Mouse (Mus musculus) regulatory T cell (primary cell): Measurements from ENCODE around the gene Acta2.

Source experiments
- in situ Hi-C: fragments of 300-600 bp; cut with MboI, MseI; formaldehyde crosslinking; loops from one replicate; pipeline ENCODE4 v1.15.1; 2025; ENCODE audit warnings: high pct_unique_total_duplicates

Acta2 gene

DNA sequence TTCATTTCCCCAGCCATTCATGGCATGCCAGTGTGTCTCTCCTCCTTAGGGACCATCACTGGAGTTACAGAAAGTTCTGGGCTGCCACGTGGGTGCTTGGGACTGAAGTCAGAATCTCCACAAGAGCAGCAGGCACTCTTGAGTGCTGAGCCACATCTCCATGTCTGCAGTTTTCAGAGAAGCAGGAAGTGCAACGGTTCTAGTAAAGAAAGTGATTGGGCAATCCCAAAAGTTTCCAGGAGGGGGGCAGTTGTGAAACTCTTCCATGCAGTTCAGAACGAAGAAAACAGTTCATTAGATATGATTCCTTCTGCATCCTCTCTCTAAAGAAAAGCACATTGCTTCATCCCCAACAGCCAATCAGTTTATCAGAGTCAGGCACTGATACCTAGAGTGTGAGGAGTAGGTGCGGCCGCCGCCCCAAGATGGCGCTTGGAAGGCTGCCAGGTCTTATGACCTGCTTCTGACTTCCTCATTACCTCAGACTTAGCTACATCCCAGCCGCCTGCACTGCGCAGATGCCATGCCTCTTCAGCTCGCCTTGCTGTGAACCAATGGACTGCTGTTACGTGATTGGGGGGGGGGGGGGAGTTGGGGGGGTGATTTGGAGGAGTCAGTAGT lies 14.8 kb upstream of the Acta2 start:
- in situ Hi-C loops = no loop called here

GRCm38 (mm10) chr19:34268991-34269390 lies 13.6 kb upstream of the Acta2 start:
- in situ Hi-C loops = no loop called here

DNA sequence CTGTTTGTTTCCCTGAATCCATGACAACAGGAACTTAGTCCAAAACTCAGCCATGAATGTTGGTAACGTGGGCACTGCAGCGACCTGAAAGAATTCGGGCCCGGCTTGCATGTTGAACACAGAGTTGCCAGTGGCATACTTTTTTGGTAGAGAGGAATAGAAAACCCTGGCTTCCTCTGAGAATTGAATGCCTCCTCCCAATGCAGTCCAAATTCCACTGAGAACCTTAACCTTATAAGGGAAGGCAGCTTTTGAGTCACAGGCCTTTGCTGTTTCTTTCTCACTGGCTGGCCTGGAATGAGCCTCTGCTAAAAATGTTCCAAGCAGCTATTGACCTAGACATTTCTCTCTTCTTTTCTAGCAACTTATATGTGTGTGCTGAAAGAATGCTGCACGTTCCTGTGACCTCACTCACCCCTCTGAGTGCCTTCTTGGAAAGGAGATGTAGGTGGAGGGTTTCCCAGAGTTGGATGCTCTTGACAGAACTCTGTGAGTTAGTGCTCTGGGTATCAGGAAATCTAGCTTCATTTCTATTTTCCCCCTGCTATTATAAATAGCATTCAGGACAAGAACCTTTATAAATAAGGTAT lies 10.3 kb upstream of the Acta2 start:
- in situ Hi-C loops = no loop called here

GRCm38 (mm10) chr19:34262273-34262974 lies 7.0 kb upstream of the Acta2 start:
- in situ Hi-C loops = no loop called here

DNA sequence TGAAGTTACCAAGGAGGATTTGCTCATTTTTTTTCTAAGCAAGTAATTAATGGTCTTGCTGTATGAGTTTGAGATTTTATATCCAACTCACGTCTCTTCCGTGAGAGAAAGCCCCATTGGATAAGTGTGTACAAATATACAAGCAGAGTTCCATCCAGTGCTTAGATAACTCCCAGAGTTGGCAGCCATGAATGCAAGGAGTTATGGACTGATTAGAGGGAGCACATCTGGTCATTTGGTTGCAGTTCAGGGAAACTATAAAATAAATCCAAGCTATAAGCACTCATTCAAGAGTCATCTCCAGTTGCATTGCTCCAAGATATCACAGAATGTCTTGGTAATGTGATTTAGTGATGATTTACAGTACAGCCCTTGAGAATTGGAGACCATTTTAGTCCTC lies 1.5 kb upstream of the Acta2 start:
- in situ Hi-C loops = no loop called here

GRCm38 (mm10) chr19:34256149-34256548 lies 759 bp upstream of the Acta2 start:
- in situ Hi-C loops = no loop called here

DNA sequence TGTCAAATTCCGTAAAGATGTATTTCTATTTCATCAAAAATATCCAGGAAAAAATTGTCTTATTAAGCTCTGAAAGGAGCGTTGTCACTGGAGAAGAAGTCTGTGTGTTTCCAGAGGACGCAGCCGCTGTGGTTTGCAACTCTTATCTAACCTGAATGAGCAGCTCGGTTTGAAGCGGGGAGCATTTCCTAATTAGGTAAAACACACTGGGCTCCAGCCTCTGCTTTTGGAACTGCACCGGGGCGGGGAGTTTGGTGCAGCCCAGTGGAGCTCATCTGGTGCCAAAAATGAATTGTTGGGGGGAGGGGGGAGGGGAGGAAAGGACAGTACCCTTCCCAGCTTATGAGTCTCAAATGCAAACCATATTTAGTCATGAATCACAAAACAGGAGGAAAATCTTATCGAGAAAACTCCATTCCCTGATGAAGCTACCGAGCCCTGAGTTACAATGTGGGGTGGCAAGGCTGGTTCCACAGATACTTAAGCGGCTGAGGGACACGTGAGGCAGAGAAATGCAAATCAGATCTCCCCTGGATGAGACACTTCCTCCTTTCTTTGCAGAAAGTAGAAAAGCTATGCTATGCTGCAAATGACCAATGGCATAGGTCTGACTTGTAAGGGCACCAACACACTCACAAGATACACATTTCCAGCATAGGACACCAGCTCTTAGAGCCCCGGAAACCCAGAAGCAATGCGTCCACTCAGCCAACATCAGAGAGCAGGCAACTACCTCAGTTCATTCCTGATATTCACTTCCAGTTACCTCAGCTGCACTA lies 1.1 kb downstream of the Acta2 start:
- in situ Hi-C loops = no loop called here

DNA sequence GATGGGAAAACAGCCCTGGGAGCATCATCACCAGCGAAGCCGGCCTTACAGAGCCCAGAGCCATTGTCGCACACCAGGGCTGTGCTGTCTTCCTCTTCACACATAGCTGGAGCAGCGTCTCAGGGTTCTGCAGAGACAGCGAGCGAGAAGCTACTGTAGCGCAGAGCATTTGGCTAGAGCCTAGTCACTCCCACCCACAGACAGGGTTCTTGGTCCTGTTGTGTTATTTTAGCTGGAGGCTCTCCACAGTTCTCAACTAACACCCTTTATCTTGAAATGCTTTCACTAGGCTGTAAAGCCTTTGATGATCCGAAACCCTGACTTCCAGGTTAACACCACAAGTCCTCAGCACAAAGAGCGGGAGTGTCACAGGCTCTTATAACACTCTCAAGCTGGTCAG lies 2.9 kb downstream of the Acta2 start:
- in situ Hi-C loops = no loop called here

- in situ Hi-C loops = no loop called here
Measured at GRCm38 (mm10) chr19:34251900-34252299, 3.5 kb downstream of the Acta2 start.

DNA sequence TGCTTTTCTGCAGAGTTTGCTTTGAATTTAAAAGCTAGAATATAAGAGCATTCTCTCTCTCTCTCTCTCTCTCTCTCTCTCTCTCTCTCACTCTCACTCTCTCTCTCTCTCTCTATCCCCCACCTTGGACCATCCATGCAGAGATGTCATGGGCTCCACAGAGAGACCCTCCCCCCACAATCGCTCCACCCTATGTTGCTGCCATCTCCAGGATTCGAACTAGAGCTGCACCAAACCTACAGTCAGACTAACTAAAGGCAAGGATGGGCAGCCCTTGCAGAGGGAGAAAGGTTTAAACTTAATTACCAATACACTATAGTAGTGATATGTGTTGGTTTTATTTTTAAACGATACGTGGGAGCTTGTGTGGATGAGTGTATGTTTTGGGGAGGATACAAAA lies 4.8 kb downstream of the Acta2 start:
- in situ Hi-C loops = no loop called here

DNA sequence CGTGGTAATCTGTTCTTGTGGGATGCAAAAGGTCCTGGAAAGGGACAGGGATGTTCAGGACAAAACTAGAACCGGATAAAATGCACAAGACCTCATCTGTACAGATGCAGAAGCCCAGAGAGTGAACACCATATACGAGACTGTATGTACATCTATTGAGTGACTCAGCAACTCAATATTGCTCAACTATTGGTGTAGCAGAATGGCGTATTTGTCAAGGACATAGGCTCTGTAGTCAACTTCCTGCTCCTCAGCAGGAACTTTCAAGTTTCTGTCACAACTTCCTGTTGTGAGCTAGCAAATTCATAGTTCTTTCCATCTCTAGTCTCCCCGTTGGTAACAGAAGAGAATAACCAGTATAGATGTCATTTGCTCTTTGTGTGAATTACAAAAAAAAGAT lies 6.8 kb downstream of the Acta2 start:
- in situ Hi-C loops = loop anchor here (5.0 kb wide), 1 partner anchor 84 kb away; no protein-coding TSS in a partner anchor

GRCm38 (mm10) chr19:34244056-34244455 lies 11.3 kb downstream of the Acta2 start:
- in situ Hi-C loops = loop anchor here (5.0 kb wide), 2 partner anchors 68 to 238 kb away; no protein-coding TSS in a partner anchor

GRCm38 (mm10) chr19:34242925-34243324 lies 12.5 kb downstream of the Acta2 start:
- in situ Hi-C loops = loop anchor here (5.0 kb wide), 2 partner anchors 69 to 239 kb away; no protein-coding TSS in a partner anchor

GRCm38 (mm10) chr19:34241247-34241915 lies 14.0 kb downstream of the Acta2 start:
- in situ Hi-C loops = loop anchor here (5.0 kb wide), 2 partner anchors 71 to 241 kb away; no protein-coding TSS in a partner anchor

DNA sequence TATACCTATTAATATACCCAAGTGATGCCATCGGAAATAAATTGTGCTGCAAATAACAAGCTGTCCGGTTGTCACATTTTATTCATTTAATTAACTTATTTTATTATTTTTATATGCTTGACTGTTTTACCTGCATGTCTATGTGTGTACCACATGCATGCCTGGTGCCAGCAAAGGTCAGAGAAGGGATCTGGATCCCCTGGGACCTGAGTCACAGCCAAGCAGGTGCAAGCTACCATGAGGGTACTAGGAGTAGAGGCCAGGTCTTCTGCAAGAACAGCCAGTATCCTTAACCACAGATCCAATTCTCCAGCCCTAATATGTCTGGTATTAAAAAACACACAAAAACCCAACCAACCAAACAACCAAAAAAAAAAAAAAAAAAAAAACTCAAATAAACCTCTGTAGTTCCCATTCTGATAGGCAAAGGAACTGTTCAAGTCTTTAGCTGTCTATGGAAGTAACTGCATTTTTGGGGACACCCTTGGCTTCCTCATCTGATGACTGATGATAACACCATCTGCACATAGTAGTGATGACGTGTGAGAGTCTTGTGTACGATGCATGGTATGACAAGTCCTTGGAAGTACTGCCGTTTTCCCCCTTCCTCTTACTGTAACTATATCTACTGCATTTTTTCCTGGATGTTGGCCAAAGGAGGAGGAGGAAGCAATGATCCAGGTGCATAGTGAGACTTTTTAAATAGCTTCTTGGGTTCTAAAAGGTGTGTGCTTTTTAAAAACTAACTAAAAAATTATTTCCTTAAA lies 14.9 kb downstream of the Acta2 start:
- in situ Hi-C loops = loop anchor here (5.0 kb wide), 2 partner anchors 72 to 242 kb away; no protein-coding TSS in a partner anchor

- in situ Hi-C loops = no loop called here
Measured at GRCm38 (mm10) chr19:34237746-34238145, 17.6 kb downstream of the Acta2 start.

DNA sequence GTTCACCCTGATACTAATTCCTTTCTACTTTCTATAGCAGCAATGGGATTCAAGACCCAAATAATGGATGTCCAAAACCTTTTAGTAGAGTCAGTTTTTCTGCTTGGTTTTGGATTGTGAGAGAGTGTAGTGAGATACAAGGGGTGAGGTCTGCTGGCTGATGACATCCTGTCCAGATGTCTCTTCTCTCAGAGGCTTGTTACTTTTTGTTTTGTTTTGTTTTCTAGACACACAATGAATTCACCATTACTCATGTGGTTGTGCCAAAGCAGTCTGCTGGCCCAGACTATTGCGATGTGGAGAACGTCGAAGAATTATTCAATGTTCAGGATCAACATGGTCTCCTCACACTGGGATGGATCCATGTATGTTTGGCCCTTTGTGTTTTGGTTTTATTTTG lies 19.3 kb downstream of the Acta2 start:
- in situ Hi-C loops = no loop called here

DNA sequence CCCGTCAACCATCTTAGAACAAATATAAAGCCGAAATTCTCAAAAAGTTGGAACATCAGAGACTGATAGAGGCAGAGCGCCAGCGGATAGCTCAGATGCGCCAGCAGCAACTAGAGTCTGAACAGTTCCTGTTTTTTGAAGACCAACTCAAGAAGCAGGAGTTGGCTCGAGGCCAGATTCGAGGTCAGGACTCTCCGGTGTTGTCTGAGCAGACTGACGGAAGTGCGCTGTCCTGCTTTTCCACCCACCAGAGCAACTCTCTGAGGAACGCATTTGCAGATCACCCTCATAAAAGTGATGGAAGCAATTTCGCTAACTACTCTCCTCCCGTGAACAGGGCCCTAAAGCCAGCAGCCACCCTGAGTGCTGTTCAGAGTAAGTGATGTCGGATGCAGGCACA lies 21.4 kb downstream of the Acta2 start:
- in situ Hi-C loops = no loop called here

- in situ Hi-C loops = no loop called here
Measured at GRCm38 (mm10) chr19:34232326-34232725, 23.1 kb downstream of the Acta2 start.

- in situ Hi-C loops = no loop called here
Measured at GRCm38 (mm10) chr19:34231596-34231995, 23.8 kb downstream of the Acta2 start.

DNA sequence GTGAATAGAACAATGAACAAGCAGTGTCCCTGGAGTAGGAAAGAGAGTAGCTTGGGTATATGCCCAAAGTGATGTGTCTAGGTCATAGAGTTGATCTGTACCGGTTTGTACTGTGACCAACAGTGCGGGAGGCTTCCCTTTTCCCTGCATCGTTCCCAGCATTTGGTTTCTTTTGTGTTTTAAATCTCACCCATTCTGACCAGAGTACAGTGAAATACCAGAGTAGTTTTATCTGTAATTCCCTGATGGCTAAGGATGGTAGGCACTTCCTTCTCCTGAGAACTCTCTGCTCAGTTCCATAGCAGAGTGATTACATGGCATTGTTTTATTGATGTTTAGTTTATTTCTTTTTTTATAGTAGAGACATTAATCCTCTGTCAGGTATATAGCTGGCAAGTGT lies 32.6 kb downstream of the Acta2 start:
- in situ Hi-C loops = loop anchor here (5.0 kb wide), 1 partner anchor 76 kb away; no protein-coding TSS in a partner anchor
